Mouse (Mus musculus) heart, adult 2 months (tissue): ENCODE results near the gene Dnah9. TPM values are rescaled to one million over a fixed set of nuclear protein-coding genes. Genes with fewer than 3 reads are reported as not detected.

Experiments
- DNase-seq, 2 experiments: peaks; one replicate each; pipeline ENCODE4 v3.0.0; 2021
- H3K27ac ChIP-seq: fragments of 200-600 bp; 2 replicates; pipeline ENCODE4 v1.8.1; 2022
- H3K27me3 ChIP-seq: fragments of 200-500 bp; 2 replicates; pipeline ENCODE4 v1.6.1; 2012; ENCODE audit warnings: mild to moderate bottlenecking, low read length, inconsistent platforms, mixed read lengths; ENCODE audit not compliant: control insufficient read depth, insufficient read depth
- H3K36me3 ChIP-seq: fragments of 200-500 bp; 2 replicates; pipeline ENCODE4 v1.6.1; 2012; ENCODE audit warnings: low read length, inconsistent platforms; ENCODE audit not compliant: control insufficient read depth, insufficient read depth
- H3K4me1 ChIP-seq: fragments of 200-500 bp; 2 replicates; pipeline ENCODE4 v1.6.1; 2011; ENCODE audit warnings: low read length; ENCODE audit not compliant: control insufficient read depth, insufficient read depth
- H3K4me3 ChIP-seq: fragments of 200-600 bp; 2 replicates; pipeline ENCODE4 v1.8.1; 2022
- H3K79me2 ChIP-seq: fragments of 200-500 bp; replicated peaks from 2 replicates; pipeline ENCODE4 v1.6.1; 2012; ENCODE audit warnings: mild to moderate bottlenecking, inconsistent platforms, low read length, moderate library complexity, mixed read lengths; ENCODE audit not compliant: control insufficient read depth, insufficient read depth
- H3K9ac ChIP-seq: fragments of 200-500 bp; 2 replicates; pipeline ENCODE4 v1.6.1; 2012; ENCODE audit warnings: low read depth, mild to moderate bottlenecking, control low read depth, inconsistent platforms, low read length, mixed read lengths
- CTCF ChIP-seq: fragments of 200-600 bp; IDR thresholded peaks from 2 replicates; pipeline ENCODE4 v1.8.1; 2022; ENCODE audit warnings: antibody characterized with exemption, mild to moderate bottlenecking, moderate library complexity
- EP300 ChIP-seq: fragments of 200-500 bp; IDR thresholded peaks from 2 replicates; pipeline ENCODE4 v1.6.1; 2011; ENCODE audit warnings: low read depth, low read length, control low read depth; ENCODE audit not compliant: insufficient read depth
- POLR2A ChIP-seq: fragments of 200-500 bp; IDR thresholded peaks from 2 replicates; pipeline ENCODE4 v1.6.1; 2011; ENCODE audit warnings: mild to moderate bottlenecking, low read depth, low read length, control low read depth; ENCODE audit not compliant: insufficient read depth
- WGBS: fragments of 180-500 bp; shearing (Covaris S2); methylation state at CpG from one replicate; pipeline ENCODE4 v1.1.7; 2018; 5-methylcytosine and 5-hydroxymethylcytosine counted together
- intact Hi-C: fragments of 180-260 bp; cut with DNase I; formaldehyde crosslinking; loops from one replicate; pipeline ENCODE4 v1.15.1; 2025
- polyA plus RNA-seq: library from polyadenylated mRNA; depleted of rRNA; stranded (reverse); fragments of >200 nt; gene quantifications from 2 replicates; pipeline ENCODE4 v1.2.3, GENCODE M21; 2012
- total RNA-seq, 2 experiments: library from RNA; stranded (reverse); gene quantifications; 2 replicates each; pipeline ENCODE4 v1.2.3; 2021

Gene Dnah9
- total and polyA plus RNA-seq, 3 experiments: 0.51 TPM; not detected in 2

- WGBS: 41% methylated on average over 10 of the region's 10 CpGs
- Histone ChIP-seq H3K27me3 (no peaks in the 10 kb centered on the region), H3K36me3 (no peaks in the 10 kb centered on the region), H3K4me3 (no peak overlapping the region), H3K79me2 (no peaks in the 10 kb centered on the region), H3K27ac (no peak overlapping the region), H3K9ac (no peak overlapping the region), H3K4me1 (no peaks in the 10 kb centered on the region)
- no peak for TF ChIP-seq EP300
- no peak for TF ChIP-seq CTCF
- no peak for TF ChIP-seq POLR2A
- intact Hi-C loops: no loop called here
- no peak for DNase-seq
Measured at GRCm38 (mm10) chr11:65918480-65919236, 249.7 kb downstream of the Dnah9 start.

- intact Hi-C loops: loop anchor here (5.0 kb wide), 1 partner anchor 963 kb away; no protein-coding TSS in a partner anchor
- Histone ChIP-seq H3K79me2 (no peaks in the 10 kb centered on the region), H3K27me3 (no peaks in the 10 kb centered on the region), H3K36me3 (no peaks in the 10 kb centered on the region), H3K27ac (no peak overlapping the region), H3K4me1 (no peaks in the 10 kb centered on the region), H3K4me3 (no peak overlapping the region), H3K9ac (no peak overlapping the region)
- TF ChIP-seq POLR2A (no peak), EP300 (no peak), CTCF (no peak)
- DNase-seq: no peak
- 38% methylated on average over 4 of the region's 4 CpGs for WGBS
Measured at GRCm38 (mm10) chr11:65909195-65909594, 259.2 kb downstream of the Dnah9 start.

- H3K27me3 ChIP-seq: no peaks in the 10 kb centered on the region
Measured at GRCm38 (mm10) chr11:65905487-65905886, 262.9 kb downstream of the Dnah9 start.

GRCm38 (mm10) chr11:65903944-65904343, 264.4 kb downstream of the Dnah9 start:
- H3K27ac ChIP-seq: no peak overlapping the region
- no peak for DNase-seq
- intact Hi-C loops: no loop called here

More at GRCm38 (mm10) chr11:65905487-65905886, 262.9 kb downstream of the Dnah9 start:
- Histone ChIP-seq H3K27ac (no peak overlapping the region), H3K4me1 (no peaks in the 10 kb centered on the region), H3K9ac (no peak overlapping the region), H3K36me3 (no peaks in the 10 kb centered on the region), H3K79me2 (no peaks in the 10 kb centered on the region), H3K4me3 (no peak overlapping the region)
- TF ChIP-seq EP300 (no peak), POLR2A (no peak), CTCF (peak; percentile 39)
- intact Hi-C loops: loop anchor here (5.0 kb wide), 1 partner anchor 967 kb away; no protein-coding TSS in a partner anchor
- no peak for DNase-seq
- WGBS: 61% methylated on average over 2 of the region's 2 CpGs

GRCm38 (mm10) chr11:65881465-65881864, 286.9 kb downstream of the Dnah9 start:
- no peak for TF ChIP-seq EP300
- TF ChIP-seq CTCF: no peak
- TF ChIP-seq POLR2A: no peak
- H3K79me2 ChIP-seq: no peaks in the 10 kb centered on the region
- H3K4me1 ChIP-seq: no peaks in the 10 kb centered on the region
- intact Hi-C loops: no loop called here
- WGBS: 67% methylated on average over 2 of the region's 2 CpGs
- H3K4me3 ChIP-seq: no peak overlapping the region
- no peaks in the 10 kb centered on the region for H3K27me3 ChIP-seq
- no peak overlapping the region for H3K27ac ChIP-seq
- no peaks in the 10 kb centered on the region for H3K36me3 ChIP-seq
- no peak overlapping the region for H3K9ac ChIP-seq
- DNase-seq: no peak

More at GRCm38 (mm10) chr11:65903944-65904343, 264.4 kb downstream of the Dnah9 start:
- TF ChIP-seq EP300 (no peak), CTCF (no peak), POLR2A (no peak)
- Histone ChIP-seq H3K79me2 (no peaks in the 10 kb centered on the region), H3K27me3 (no peaks in the 10 kb centered on the region), H3K9ac (no peak overlapping the region), H3K4me3 (no peak overlapping the region), H3K36me3 (no peaks in the 10 kb centered on the region), H3K4me1 (no peaks in the 10 kb centered on the region)
- 54% methylated on average over 2 of the region's 2 CpGs for WGBS

GRCm38 (mm10) chr11:65877146-65877775, 291.1 kb downstream of the Dnah9 start:
- 67% methylated on average over 1 of the region's 1 CpGs for WGBS
- no peaks in the 10 kb centered on the region for H3K79me2 ChIP-seq
- H3K4me3 ChIP-seq: no peak overlapping the region
- no peak overlapping the region for H3K27ac ChIP-seq
- H3K27me3 ChIP-seq: no peaks in the 10 kb centered on the region
- intact Hi-C loops: no loop called here
- H3K4me1 ChIP-seq: no peaks in the 10 kb centered on the region
- TF ChIP-seq POLR2A (no peak), EP300 (no peak), CTCF (no peak)
- H3K9ac ChIP-seq: no peak overlapping the region
- DNase-seq: no peak
- H3K36me3 ChIP-seq: no peaks in the 10 kb centered on the region
